Mouse (Mus musculus) midbrain, embryonic 11.5 days (tissue): ENCODE data around the gene Dync1li2. TPM values are rescaled to one million over a fixed set of nuclear protein-coding genes. Genes with fewer than 3 reads are reported as not detected.

ENCODE experiments used
- ATAC-seq: fragments of 200-750 bp; cut with Nextera tagmentation; 2 replicates; pipeline ENCODE4 v1.8.0; 2017; ENCODE audit warnings: moderate TSS enrichment, moderate library complexity; ENCODE audit not compliant: low FRiP score
- DNase-seq: peaks from one replicate; pipeline ENCODE4 v3.0.0; 2015; ENCODE audit warnings: low spot score; ENCODE audit errors: missing footprints
- H3K27ac ChIP-seq: fragments of 300-500 bp; sonication (generic); 2 replicates; pipeline ENCODE4 v1.5.1; 2014; ENCODE audit warnings: low read depth, low read length
- H3K27me3 ChIP-seq: fragments of 300-500 bp; sonication (generic); 2 replicates; pipeline ENCODE4 v1.6.1; 2014; ENCODE audit warnings: mild to moderate bottlenecking, low read length, moderate library complexity, mixed read lengths; ENCODE audit not compliant: control insufficient read depth, insufficient read depth
- H3K36me3 ChIP-seq: fragments of 300-500 bp; sonication (generic); 2 replicates; pipeline ENCODE4 v1.6.1; 2014; ENCODE audit warnings: mild to moderate bottlenecking, low read length, moderate library complexity, mixed read lengths; ENCODE audit not compliant: control insufficient read depth, insufficient read depth
- H3K4me1 ChIP-seq: fragments of 300-500 bp; sonication (generic); 2 replicates; pipeline ENCODE4 v1.6.1; 2014; ENCODE audit warnings: low read length; ENCODE audit not compliant: control insufficient read depth, insufficient read depth
- H3K4me2 ChIP-seq: fragments of 300-500 bp; sonication (generic); 2 replicates; pipeline ENCODE4 v1.6.1; 2014; ENCODE audit warnings: mild to moderate bottlenecking, moderate library complexity
- H3K4me3 ChIP-seq: fragments of 300-500 bp; sonication (generic); 2 replicates; pipeline ENCODE4 v1.5.1; 2014; ENCODE audit warnings: low read depth, low read length
- H3K9ac ChIP-seq: fragments of 300-500 bp; sonication (generic); 2 replicates; pipeline ENCODE4 v1.6.1; 2014; ENCODE audit warnings: low read length
- H3K9me3 ChIP-seq: fragments of 300-500 bp; sonication (generic); 2 replicates; pipeline ENCODE4 v1.6.1; 2016; ENCODE audit warnings: low read length; ENCODE audit not compliant: control insufficient read depth
- WGBS: fragments of 180-500 bp; shearing (Covaris S2); extraction: QIAGEN DNeasy Blood & Tissue Kit; methylation state at CpG from one replicate; pipeline ENCODE4 v1.1.7; 2014; 5-methylcytosine and 5-hydroxymethylcytosine counted together
- polyA plus RNA-seq: library from polyadenylated mRNA; unstranded; fragments of >200 nt; fragmentation: Nextera tagmentation; extraction: Ambion mirVana; gene quantifications from 2 replicates; pipeline ENCODE4 v1.2.1, GENCODE M21; 2014

Dync1li2 gene
- polyA plus RNA-seq, 1 experiment from 2014 or later = 87.6 TPM

DNA sequence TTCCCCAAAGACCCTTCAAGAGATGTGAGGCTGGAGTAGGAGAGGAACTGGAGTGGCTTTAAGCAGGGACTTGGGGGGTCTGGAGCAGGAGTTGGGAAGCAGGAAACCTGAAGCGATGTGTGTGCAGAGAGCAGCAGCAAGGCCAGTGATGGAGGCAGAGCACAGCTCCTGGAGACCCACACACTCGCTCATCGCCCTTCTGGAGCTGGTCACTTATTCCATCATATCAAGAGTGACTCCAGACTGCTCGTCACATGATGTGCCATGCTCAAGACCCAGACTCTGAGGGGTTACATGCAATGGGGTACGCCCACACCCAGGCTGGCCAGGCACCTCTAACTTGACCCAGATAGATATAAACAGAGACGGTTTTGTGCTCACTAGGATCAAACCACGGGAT lies 62.6 kb downstream of the Dync1li2 start:
- no peak overlapping the region for H3K4me2 ChIP-seq
- DNase-seq = peak; percentile 70
- H3K4me1 ChIP-seq = peaks cover 8% of the 10 kb centered on the region
- 88% methylated on average over 7 of the region's 7 CpGs for WGBS
- H3K4me3 ChIP-seq = no peak overlapping the region
- no peaks in the 10 kb centered on the region for H3K9me3 ChIP-seq
- H3K27me3 ChIP-seq = no peaks in the 10 kb centered on the region
- no peak overlapping the region for H3K9ac ChIP-seq
- H3K27ac ChIP-seq = no peak overlapping the region
- no peak for ATAC-seq
- H3K36me3 ChIP-seq = no peaks in the 10 kb centered on the region

DNA sequence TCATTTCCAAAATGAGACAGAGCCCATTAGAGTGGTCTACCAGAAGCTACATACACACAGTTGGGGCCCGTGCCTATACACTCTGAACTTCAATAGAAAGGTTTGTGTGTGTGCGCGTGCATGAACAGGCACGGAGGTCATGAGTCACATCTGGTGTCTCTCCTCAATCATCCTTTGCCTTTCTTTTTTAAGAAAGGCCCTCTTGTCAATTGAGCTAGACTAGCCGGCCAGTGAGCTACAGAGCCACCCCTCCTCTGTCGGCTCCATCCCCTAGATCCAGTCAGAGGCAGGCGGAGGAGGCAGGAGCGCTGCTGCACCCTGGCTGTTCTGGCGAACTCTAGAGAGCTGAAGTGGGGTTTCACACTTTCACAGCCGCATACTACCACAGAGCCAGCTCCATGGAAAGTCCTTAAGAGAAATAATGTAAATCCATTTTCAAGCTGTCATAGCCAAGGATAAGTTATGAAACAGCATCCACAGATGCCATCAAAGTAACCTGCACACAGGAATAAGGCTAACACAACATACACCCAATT lies 63.5 kb downstream of the Dync1li2 start:
- Histone ChIP-seq H3K27ac (no peak overlapping the region), H3K36me3 (no peaks in the 10 kb centered on the region), H3K27me3 (no peaks in the 10 kb centered on the region), H3K9ac (no peak overlapping the region), H3K9me3 (no peaks in the 10 kb centered on the region), H3K4me1 (peaks cover 8% of the 10 kb centered on the region), H3K4me2 (no peak overlapping the region), H3K4me3 (no peak overlapping the region)
- DNase-seq (peak; percentile 70), ATAC-seq (peak; percentile 25; the same call in 1 of the 2 replicates)
- WGBS = 60% methylated on average over 10 of the region's 10 CpGs

DNA sequence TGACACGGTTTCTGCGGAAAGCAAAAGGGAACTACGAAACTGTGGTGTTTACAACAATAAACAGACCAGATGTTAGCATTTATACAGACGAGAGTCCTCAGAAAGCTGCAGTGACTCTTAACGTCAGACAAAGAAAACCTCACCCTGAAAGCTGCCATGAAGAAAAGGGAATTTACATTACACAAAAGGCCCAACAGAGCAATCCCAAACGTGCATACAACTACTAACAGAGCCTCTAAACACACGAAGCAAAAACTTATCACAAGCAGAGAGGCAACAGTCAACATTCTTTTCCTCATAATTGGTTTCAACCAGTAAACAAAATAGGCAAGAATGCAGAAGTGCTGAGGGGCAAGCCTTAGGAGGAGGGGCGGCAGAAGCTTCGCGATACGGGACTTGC lies 66.2 kb downstream of the Dync1li2 start:
- no peak for ATAC-seq
- no peak for DNase-seq
- H3K9ac ChIP-seq = no peak overlapping the region
- H3K27ac ChIP-seq = no peak overlapping the region
- no peak overlapping the region for H3K4me2 ChIP-seq
- peaks cover 8% of the 10 kb centered on the region for H3K4me1 ChIP-seq
- 47% methylated on average over 11 of the region's 11 CpGs for WGBS
- no peaks in the 10 kb centered on the region for H3K27me3 ChIP-seq
- H3K4me3 ChIP-seq = no peak overlapping the region
- H3K36me3 ChIP-seq = no peaks in the 10 kb centered on the region
- no peaks in the 10 kb centered on the region for H3K9me3 ChIP-seq

DNA sequence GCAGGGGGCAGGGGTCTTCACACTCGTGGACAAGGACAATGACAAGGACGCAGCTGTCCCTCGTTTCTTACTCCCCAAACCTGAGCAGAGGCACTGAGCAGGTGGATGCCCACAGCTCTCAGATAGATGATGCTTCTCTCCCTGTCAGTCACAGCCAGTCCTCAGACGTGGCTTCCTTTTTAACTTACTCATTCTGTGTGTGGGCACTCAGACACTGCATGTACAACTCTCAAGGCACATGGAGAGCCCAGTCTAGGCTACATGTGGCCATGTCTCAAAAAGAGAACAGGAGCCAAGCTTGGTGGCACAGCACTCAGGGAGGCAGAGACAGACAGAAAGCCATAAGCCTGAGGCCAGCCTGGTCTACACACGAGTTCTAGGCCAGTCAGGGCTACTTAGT lies 66.9 kb downstream of the Dync1li2 start:
- H3K4me1 ChIP-seq = peaks cover 8% of the 10 kb centered on the region
- H3K27me3 ChIP-seq = no peaks in the 10 kb centered on the region
- no peak overlapping the region for H3K27ac ChIP-seq
- no peak for ATAC-seq
- DNase-seq = no peak
- H3K9ac ChIP-seq = no peak overlapping the region
- H3K36me3 ChIP-seq = no peaks in the 10 kb centered on the region
- no peak overlapping the region for H3K4me2 ChIP-seq
- H3K4me3 ChIP-seq = no peak overlapping the region
- WGBS = 64% methylated on average over 5 of the region's 5 CpGs
- H3K9me3 ChIP-seq = no peaks in the 10 kb centered on the region

DNA sequence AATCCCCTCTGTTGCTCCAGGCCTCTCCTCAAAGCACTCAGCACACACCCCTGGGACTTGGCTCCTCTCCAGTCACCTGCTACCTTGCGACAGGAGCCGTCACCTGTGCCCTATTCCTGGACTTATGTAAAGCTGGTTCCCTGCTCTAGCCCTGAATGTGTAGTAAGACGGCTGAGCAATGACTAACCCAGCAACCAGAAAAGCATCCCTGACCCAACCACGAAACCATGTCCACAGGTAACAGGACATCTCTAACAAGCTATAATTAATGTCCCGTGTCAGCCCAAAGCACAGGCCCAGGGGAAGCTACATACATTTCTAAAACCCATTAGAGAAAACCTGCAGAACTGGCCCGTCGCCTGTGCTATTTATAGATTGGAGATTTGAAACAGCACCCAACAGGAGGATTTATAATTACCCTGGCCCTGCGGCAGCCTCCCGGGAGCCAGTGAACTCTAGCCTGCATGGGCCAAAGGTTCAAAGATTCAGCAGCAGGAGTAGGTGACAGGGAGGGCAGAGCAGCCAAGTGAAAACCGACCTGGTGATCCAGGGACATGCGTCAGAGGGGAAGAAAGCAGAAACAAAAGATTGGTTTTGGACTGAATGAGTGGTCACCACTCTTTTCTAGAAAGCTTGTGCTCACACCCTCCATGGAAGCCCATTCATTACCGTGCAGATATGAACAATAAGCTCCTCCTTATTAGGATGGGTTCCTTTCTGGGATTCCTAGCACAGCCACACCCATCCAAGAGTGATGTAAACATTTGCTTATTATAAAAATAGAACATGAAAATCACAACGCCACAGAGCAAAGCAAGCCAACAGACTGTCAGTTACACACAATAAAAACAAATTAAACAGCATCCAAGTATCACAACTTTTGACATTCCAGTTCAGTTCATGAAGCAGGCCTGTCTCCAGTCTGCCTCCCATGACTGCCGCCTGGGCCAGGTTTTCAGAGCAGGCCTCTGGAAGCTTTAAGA lies 67.7 kb downstream of the Dync1li2 start:
- Histone ChIP-seq H3K27ac (no peak overlapping the region), H3K4me2 (no peak overlapping the region), H3K9ac (no peak overlapping the region), H3K36me3 (no peaks in the 10 kb centered on the region), H3K27me3 (no peaks in the 10 kb centered on the region), H3K9me3 (no peaks in the 10 kb centered on the region), H3K4me3 (no peak overlapping the region), H3K4me1 (peaks cover 8% of the 10 kb centered on the region)
- WGBS = 63% methylated on average over 14 of the region's 14 CpGs
- DNase-seq = no peak
- ATAC-seq = no peak

DNA sequence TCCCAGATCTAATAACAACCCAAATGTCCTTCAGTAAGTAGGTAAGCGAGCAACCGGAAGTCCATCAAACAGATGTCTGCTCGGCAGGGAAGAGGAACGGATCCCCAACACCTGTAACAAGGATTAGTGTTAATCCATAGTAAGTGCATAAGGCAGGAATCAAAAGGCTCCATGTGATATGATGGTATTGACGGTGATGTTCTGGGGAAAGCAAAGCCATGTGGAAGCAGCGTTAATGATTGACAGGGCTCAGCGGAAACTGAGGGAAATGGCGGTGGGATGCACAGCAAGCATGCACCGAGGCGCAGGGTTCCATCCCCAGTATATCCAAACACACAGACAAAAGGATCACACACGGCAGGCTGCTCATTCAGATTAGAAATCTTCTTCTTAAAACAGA lies 68.6 kb downstream of the Dync1li2 start:
- no peak overlapping the region for H3K4me3 ChIP-seq
- H3K27me3 ChIP-seq = no peaks in the 10 kb centered on the region
- H3K36me3 ChIP-seq = no peaks in the 10 kb centered on the region
- no peaks in the 10 kb centered on the region for H3K9me3 ChIP-seq
- no peak for DNase-seq
- no peak overlapping the region for H3K4me2 ChIP-seq
- no peak overlapping the region for H3K9ac ChIP-seq
- ATAC-seq = no peak
- 70% methylated on average over 11 of the region's 11 CpGs for WGBS
- H3K27ac ChIP-seq = no peak overlapping the region
- peaks cover 6% of the 10 kb centered on the region for H3K4me1 ChIP-seq

DNA sequence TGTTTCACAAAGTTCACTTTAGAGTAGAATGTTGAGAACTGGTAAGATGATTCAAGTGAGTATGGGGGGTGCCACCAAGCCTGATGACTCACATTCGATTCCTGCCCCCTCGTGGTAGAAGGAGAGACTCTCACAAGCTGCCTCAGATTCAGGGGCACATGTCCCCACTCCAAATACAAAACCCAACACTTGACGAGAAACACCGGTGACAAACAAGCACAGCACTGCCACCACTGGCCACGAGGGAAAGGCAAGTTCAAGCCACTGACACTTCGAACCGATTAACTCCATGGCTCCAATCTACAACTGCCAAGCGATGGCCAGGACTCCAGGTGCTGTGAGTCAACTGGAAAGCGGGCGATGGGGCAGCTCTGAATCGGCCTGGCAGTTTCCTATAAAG lies 69.1 kb downstream of the Dync1li2 start:
- H3K36me3 ChIP-seq = no peaks in the 10 kb centered on the region
- H3K4me3 ChIP-seq = no peak overlapping the region
- H3K4me2 ChIP-seq = no peak overlapping the region
- ATAC-seq (no peak), DNase-seq (peak; percentile 82)
- H3K27ac ChIP-seq = no peak overlapping the region
- no peak overlapping the region for H3K9ac ChIP-seq
- H3K27me3 ChIP-seq = no peaks in the 10 kb centered on the region
- 82% methylated on average over 11 of the region's 11 CpGs for WGBS
- peaks cover 5% of the 10 kb centered on the region for H3K4me1 ChIP-seq
- H3K9me3 ChIP-seq = no peaks in the 10 kb centered on the region

DNA sequence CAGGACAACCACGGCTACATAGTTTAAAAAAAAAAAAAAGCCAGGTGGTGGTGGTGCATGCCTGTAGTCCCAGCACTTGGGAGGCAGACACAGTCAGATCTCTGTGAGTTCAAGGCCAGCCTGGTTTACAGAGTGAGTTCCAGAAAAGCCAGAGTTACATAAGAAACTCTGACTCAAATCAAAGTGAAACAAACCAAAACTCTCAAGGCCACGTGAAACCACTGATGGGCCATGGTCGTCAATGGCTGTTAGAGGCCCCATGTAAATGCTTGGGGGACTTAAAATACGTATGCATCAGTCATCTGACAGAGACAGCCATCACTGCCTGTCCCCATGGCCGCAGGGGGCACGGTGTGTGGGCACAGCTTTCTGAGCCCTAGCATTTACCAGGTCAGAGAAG lies 71.7 kb downstream of the Dync1li2 start:
- no peaks in the 10 kb centered on the region for H3K9me3 ChIP-seq
- H3K4me1 ChIP-seq = no peaks in the 10 kb centered on the region; the same call in 1 of the 2 replicates
- H3K27me3 ChIP-seq = no peaks in the 10 kb centered on the region
- no peak for ATAC-seq
- peak; percentile 47 for DNase-seq
- H3K9ac ChIP-seq = no peak overlapping the region
- 87% methylated on average over 6 of the region's 6 CpGs for WGBS
- H3K36me3 ChIP-seq = no peaks in the 10 kb centered on the region
- no peak overlapping the region for H3K27ac ChIP-seq
- no peak overlapping the region for H3K4me3 ChIP-seq
- no peak overlapping the region for H3K4me2 ChIP-seq

DNA sequence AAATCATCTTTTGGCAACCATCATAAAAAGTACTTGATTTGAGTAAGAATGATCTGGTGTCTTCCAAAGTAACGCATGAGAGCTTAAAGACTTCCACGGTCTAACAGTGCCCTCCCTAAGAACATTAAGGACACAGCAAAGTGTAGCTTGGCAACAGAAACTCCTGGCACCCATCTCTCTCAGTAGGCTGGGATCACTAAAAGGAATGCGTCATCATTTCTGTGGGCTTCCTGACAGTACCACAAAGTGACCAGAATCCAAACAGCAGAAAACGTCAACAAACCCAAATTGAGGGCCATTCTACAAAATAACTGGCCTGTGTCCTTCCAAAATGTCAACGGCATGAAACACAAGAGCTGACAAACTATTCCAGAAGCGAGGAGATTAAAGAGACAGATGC lies 72.8 kb downstream of the Dync1li2 start:
- Histone ChIP-seq H3K9ac (no peak overlapping the region), H3K4me3 (no peak overlapping the region), H3K36me3 (no peaks in the 10 kb centered on the region), H3K4me1 (no peaks in the 10 kb centered on the region), H3K27ac (no peak overlapping the region), H3K27me3 (no peaks in the 10 kb centered on the region), H3K9me3 (no peaks in the 10 kb centered on the region), H3K4me2 (no peak overlapping the region)
- 80% methylated on average over 6 of the region's 6 CpGs for WGBS
- ATAC-seq (no peak), DNase-seq (no peak)
